Mouse (Mus musculus) MN1 (cell line): ENCODE data around the gene Kcnd3.

Experiments used
- DNase-seq: peaks from one replicate; pipeline ENCODE4 v3.0.0-alpha.2; 2016; ENCODE audit warnings: low spot score

Kcnd3 gene

DNA sequence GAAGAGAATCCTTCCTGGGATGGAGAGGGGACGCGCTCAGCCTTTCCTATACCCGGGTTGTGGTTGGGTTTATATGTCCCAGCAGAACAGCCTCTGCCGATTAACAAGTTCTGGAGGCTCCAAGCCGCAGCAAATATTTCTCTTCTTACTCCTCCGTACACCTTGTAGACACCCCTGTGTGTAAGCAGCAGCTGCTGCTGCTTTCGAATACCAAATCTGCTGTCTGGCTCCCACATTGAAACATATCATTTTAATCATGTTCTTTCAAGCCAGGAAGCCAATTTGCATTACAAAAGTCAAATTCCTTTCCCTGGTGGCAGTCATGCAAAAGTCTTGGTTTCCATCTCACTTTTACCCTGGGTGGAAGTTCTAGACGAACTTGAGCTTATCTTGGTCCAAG is 76.7 kb downstream of the Kcnd3 start:
- DNase-seq = no peak

DNA sequence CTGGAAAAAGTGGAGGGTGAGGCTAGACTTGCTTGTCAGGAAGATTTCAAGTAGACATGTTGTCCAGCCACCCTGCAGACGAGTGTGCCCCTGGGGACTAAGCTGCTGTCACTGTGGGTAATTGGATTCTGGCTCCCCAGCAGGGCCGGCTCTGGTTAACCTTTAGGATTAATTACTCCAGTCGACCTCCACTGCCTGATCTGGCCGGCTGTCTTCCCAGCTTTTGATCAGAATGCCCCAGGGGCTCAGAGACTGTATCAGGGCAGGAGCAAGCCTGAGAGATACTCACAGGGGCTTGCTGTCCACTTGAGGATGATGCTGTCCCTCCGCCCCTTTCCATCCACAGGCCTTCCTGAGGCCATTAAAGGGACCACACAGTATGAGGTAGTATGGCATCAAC is 77.6 kb downstream of the Kcnd3 start:
- no peak for DNase-seq

DNA sequence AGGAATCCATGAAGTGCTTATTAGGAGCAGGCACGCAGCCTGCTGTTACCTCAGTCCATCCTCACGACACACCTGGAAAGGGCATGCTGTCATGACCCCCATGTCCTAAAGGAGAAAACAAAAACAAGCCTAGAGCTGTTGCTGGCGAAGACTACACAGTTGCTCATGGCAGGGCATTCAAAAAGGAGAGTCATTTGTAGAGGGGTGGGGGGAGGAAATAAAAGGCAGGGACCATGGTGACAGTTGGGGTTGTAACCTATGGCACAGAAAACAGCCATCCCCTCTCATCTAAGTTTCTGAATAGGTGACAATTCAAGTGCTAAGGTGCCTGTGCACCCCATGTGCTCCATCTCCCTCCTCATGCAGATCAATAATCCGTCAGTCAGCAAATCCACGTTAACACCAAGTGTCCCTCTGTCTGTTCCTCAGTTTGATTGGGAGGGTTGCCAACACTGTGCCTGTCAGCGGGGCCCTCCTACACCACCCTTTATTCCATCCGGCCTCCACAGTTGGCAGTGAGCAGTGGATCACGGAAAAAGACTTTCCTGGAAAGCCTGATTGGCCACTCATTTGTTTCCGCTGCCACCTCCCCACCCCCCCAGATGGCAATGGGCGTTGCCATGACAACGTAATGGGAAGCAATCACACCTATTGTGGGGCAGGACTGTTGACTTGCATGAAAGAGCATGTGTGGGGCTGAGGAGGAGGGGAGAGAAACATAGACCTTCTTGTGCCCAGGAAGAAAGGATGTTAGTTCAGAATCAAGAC is 78.4 kb downstream of the Kcnd3 start:
- no peak for DNase-seq

DNA sequence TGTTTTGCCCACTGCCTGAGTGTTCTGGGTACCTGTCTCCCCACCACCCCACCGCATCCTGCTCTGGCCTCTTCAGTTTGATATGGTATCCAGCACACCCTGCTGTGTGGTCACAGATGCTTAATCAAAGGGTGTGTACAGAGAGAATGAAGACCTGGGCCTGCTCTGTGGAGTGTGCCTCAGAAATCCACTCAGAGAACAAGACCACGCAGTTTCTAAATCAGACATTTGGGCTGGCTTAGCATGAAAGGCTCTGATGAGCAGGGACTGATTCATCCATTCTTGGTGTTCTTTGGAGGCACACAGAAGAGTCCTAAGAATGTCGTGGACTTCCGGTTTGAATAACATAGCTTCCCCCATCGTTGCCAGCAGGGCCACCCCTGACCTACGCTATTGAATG is 86.3 kb downstream of the Kcnd3 start:
- DNase-seq = no peak

DNA sequence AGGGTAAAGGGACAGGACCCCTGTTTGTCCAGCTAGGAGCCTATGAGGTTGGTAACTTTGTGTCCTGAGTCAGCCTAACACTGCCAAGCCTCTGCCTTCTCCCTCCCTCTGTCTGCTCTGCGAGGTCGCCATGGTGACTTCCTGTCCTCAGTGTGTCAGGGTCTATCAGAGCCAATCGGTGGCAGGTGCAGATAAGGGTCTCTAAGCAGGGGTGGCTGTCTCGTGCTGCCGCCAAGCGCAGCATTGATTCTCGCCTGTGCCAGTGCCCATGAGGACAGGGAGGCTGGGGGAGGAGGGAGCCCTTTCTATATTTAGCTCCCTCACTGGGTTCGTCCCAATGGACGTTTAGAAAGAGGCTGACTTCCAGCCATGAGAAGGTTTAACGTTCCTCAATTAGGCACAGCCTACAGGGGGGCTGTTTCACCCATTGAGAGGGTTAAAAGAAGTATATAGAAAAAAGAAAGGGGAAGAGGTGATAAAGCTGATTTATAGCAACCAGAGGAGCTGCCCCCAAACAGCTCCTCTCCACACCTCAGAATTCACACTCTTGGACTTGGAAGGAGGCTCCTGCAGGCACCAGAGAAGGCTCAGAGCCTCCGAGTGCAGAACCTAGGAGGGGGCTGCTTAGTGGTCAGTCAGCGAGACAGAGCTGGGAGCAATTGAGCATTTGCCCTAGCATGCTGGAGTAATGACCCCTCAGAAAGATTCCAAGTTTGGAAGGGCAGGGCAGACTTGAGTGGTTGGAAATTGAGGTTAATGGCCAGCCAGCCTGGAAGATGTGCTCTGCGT is 86.9 kb downstream of the Kcnd3 start:
- DNase-seq = no peak

DNA sequence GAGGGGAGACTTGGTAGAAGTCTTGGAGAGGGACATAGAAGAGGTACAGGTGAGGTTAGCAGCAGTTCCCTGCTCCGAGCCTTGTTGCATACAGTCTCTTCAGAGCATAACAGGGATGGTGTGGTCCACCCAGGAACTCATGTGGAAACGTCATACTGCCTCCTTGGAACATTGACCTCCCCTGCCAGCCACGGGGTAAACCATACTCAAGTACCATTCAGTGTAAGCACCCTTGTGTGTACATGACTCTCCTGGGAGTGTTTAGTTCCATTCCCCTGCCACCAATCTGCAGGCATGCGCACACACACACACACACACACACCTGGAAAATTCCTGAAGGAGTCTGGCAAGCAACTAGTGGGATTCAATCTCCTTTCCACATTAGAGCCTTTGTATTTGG is 90.6 kb downstream of the Kcnd3 start:
- DNase-seq = no peak

DNA sequence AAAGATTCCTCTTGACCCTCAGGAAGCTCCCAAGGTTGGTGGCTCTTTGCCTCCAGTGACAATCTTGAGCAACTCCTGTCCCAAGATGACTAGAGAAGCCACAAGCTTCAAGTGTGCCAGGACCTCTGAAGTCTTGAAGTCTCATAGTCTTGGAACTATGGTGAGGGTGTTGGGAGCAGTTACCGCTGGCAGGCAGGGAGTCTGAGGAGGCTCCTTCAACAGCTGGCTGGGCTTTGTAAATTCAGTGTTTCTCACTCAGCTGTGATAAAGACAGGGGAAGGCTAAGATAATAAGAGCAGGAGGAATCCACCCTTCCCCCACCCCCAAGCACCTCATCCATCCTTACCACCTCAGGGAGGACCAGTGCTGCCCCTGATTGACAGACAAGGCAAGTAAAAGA is 92.0 kb downstream of the Kcnd3 start:
- DNase-seq = no peak

DNA sequence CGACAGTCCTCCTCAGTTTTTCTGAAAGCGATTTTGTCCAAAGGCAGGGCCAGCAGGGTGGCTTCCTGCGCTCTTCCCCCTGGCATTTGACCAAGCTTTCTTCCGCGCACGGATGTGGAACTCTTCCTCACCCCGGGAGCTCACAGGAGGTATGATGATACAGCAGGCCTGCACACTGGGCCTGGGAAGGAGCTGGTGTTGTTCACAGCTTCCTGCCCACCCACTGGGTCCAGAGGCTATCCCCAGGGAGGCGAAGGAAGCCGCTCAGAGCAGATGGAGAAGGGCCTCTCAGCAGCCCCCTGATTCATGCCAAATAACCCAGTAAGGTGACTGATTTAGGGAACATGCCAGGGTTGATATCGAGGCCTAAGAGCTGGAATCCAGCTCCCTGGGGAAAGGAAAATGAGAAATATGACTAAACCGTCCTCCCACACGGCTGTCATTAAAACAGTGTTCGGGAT is 94.5 kb downstream of the Kcnd3 start:
- DNase-seq = no peak

DNA sequence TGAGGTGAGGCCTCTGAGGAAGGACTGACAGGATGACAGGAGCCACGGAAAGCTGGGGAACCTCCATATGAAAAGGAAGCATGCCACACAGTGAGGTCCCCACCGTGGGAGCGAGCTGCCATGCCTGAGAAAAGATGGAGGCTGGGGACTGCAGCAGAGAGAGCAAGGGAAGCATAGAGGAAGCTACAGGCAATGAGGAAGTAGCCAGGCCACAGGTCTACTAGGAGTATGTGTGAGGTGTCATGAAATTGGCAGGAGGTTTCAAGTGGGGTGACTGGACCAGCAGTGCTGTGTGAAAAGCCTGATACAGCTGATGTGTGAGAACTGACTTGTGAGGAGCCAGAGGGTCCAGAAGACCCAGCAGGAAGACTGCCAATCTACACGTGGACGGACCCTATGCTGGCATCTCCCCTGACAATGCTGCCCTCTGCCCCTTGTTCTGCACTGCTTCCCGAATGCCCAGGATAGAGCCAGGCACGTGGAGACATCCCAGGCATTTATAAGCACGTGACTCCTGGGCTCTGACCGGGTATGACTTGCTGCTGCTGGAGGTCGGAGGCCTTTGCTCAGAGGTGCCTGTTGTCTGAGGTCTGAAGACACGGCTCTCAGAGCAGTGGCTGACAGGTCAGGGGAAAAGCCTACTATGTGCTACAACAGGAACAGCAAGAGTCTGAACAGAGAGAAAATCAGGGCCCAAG is 96.1 kb downstream of the Kcnd3 start:
- DNase-seq = no peak

DNA sequence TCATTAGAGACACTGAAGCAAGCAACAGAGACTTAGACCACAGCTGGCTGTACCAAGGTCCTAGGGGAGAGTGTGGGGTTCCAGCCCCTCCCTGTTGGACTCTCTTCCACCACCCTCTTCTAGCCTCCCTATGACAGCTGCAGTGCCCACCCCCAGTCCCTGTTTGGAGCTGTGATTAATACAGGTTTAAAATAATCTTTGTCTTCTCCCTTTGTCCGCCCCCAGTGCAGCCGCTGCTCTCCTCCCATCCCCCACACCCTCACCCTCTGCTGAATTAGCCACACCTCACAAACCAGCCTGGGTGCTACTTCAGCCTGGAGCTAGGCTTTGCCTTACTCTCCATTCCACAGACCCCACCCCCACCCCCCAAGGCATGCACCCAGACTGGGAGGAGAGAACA is 107.3 kb downstream of the Kcnd3 start:
- DNase-seq = no peak

DNA sequence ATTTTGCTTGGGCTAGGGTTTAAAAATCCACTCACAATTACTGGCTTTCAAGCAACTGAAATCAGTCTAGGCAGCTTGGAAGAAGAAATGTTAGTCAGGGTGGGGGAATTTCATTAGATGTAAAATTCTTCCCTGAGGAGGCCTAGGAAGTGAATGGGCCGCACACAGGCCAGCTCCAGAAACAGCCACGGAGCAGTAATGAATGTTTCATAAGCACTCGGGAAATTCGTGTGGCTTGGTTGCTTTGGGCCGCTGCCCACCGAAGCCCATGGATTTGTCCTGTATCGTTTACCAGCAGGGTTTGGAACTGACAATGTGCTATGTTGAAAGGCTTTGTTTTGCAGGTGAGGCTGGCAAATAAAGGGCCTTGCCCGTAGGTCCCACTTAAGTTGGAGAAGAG is 114.8 kb downstream of the Kcnd3 start:
- no peak for DNase-seq

DNA sequence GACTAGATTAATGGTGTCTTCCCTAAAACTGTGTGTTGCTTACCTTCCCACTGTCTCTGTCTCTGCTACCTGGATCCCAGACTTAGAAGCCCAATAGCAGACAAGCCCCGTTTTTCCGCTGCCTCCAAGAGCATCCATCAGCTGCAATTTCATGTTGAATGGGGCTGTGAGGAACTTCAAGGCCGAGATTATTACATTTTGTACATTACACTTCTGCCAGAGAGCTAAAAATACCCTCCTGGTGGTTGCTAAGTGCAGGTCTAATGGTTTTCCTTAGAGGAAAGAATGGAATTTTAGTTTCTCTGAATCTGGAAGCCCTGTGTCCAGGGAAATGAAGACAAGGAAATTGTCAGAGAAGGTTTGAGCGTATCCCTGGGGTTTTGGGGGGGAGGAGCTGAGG is 115.3 kb downstream of the Kcnd3 start:
- no peak for DNase-seq

DNA sequence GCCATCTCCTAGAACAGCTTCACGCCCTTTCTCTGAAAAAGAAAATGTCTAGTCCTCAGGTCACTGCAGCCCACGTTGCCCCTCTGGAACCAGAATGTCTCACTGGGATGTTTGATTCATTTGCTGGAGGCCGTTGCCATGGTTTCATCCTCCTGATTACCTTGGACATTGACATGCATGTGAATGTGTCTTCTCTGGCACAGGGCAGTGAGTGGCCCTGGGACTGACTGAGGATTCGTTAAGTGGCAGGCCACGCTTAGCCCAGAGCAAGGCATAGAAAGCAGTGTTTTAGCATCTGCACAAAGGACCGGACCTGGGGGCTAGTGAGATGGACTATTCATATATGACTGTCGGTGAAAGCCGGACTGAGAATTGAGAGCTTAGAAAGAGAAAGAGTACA is 116.3 kb downstream of the Kcnd3 start:
- DNase-seq = no peak

DNA sequence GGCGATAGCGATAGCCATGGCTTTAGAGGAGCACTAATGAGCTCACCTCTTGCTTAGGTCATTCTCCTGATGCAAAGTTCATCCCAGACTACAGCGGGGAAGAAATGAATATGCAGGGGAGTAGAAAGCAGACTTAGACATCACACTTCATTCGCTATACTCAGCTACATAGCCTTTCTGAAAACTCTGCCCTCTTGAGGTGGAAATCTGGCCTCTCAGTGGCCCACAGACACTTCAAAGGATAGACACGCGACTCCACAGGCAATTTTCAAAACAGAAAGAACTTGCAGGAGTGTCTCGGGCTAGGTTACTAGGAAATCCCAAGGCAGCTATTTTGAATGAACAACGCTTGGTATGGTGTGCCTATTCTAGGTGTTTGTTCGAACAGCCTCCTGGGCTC is 116.7 kb downstream of the Kcnd3 start:
- DNase-seq = no peak

DNA sequence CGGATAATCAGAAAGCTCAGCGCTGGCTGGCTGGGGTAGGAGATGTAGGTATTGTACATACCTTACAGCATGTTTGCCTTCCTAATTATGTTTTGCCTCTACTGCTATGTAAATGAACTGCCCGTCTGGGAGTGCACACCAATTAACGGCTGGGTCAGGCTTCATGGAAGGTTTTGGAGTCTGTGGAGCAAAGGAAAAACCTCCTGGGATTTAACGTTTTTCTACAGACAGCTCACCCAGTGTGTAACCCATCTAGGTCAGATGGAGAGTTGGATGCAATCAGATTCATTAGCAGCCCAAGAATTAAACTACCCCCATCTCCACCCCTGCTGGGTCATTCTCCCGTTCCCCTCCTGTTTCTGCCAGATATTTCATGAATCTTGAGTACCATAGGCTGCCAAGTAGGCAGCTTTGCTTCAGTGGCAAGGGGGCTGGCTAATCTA is 117.2 kb downstream of the Kcnd3 start:
- no peak for DNase-seq

DNA sequence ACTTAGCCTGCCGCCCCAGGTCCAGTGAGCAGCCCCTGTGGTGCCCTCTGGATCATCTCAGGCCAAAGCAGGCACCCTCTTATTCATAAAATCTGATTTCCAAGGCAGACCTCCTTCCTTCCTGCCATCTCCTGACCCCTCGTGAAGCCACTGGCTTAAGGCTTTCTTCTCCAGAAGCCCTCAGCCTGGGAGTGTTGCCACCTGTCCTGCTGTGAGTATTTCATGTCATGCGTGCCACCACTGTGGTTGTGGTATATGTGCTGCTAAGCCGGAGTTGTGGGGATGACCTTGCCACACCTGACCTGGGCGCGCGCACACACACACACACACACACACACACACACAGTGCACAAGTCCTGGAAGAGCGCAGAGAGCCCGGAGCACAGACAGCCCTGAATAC is 117.8 kb downstream of the Kcnd3 start:
- DNase-seq = no peak

DNA sequence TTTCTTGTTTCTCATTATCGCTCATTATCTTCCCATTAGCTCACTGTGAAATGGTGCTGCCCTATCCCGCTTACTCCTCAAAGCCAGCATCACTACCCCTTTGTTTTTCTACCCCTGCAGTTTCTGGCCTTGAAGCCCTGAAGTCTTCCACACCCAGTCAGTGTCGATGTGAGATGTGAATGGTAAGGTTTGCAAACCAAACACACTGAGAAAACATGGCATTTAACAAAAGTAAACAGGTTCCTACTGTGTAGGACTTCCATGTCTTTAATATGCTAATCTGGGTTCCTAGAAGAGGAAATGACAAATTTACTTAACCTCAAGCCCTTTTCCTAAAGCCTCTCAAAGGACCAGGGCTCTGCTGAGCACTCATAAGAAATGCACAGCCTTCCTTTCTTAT is 118.7 kb downstream of the Kcnd3 start:
- DNase-seq = no peak

DNA sequence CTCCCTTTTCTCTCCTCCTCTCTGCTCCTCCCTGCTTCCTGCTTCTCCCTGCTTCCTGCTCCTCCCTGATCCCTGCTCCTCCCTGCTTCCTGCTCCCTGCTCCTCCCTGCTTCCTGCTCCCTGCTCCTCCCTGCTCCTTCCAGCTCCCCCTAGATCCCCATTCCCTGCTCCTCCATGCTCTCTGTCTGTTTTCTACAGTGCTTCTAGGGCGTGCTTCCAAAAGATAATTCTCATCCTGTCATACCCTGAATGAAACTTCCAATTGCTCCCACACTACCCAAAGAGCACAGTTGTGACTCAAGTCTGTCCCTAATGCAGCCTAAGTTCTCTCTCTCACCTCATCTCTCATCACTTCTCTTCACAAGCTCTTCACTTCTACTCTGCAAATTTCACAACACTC is 119.8 kb downstream of the Kcnd3 start:
- no peak for DNase-seq

DNA sequence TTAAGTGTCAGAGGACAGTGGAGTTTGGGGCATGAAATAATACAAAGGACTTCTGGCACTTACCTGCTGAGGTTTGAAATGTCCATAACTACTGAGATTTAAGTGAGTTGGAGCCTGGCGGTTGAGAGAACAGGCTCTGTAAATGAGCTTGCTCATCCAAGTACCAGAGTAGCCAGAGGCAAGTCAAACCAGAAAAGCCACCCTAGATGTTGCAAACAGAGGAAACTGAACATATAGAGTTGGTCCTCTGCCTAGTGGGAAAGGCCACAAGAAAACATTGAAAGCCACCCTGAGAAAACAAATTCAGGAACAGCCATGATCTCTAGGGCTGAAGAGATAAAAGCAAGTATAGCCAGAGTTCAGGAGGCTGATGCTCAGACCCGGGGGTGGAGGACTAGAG is 121.0 kb downstream of the Kcnd3 start:
- DNase-seq = no peak

DNA sequence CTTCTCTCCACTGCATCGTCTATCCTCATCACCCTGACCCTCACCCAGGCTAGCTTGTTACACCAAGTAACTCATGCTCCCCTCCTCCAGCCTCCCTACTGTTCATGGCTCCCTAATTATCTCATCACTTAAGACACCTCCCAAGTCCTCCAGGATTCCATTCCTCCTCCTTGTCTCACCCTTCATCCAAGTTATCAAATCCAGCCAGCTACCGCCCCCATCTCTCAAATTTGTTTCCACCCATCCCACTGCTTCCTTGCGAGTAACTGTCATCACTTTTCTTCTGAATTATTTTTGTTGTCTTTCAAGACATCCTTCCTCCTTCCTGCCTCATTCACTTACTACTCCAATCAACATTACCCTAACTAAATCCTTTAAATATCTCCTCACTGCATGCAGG is 126.2 kb downstream of the Kcnd3 start:
- DNase-seq = no peak

DNA sequence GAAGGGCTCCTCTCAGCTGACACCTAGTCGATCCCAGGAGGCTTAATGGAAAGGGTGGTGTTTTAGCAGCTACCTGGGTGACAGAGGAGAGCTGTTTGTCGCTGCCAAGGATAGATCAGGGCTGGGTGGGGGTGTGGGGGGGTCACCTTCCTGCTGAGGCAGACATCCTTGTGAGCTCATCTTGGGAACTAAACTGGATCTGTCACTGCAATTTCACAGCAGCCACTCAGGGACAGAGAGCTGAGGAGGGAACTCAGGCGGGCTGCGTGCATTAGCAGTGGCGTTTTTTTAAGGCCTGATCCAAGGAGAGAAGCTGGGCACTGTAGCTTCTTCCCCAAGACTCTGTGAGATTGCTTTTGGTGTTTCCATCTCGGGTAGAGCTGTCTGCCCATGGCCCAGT is 129.0 kb downstream of the Kcnd3 start:
- DNase-seq = no peak

DNA sequence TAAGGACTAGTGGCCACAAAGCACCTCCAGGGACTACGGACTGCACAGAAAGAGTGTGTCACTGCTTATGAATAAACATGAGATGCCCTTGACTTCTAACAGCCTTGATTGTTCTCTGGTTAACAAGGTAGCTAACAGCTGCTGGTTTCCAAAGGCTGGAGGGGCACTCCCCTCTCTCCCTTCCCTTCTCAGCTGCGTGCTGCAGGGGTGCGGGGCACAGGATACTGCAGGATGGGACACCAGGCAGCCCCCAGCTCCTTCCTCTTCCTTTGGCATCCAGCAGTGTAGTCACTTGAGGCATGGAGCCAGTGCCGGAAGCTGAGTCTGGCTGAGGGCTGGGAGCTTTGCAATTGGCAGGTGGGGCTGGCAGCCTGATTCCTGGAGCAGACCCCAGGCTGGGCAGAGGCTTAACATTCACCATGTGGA is 133.6 kb downstream of the Kcnd3 start:
- DNase-seq = no peak
